Comparison of ENCODE assay signal across 18 mouse cellular contexts in genomic region chrX:20801456-20801855, GRCm38 (mm10). TPM values are rescaled to one million over a fixed set of nuclear protein-coding genes. Genes with fewer than 3 reads are reported as not detected.
DNase-seq lines count a peak whose midpoint lies in the region.
"Had no signal": no experiment of that assay in that cellular context is flagged by ENCODE, and none has a peak within 500 bp of the region (broad histone marks: within the 10 kb centered on the region; RNA-seq: fewer than 3 reads in every experiment).

No protein-coding gene starts in this region.

- DNase-seq in thymus, postnatal 0 days (ENCODE audit: low spot score) = peak; percentile 41
- no peak for DNase-seq in thymus, postnatal 4 days
- DNase-seq in 416B (ENCODE audit: low read depth) = peak; percentile 61
- DNase-seq in CD4-positive helper T cell, adult 2 months (ENCODE audit: low read depth, low spot score) = peak; percentile 66
- peak; percentile 62 for DNase-seq in induced T-regulatory cell, adult 2 months (ENCODE audit: low read depth)
- no peak for DNase-seq in urinary bladder, postnatal 36 days (ENCODE audit: low spot score in 2 of 2)
- DNase-seq in left cerebral cortex, adult 9 months (ENCODE audit: low spot score in 2 of 2) = no peak
- no peak for DNase-seq in layer of hippocampus, adult 11-12 months (ENCODE audit: low spot score)
- DNase-seq: adrenal gland, adult 8-10 months; adrenal gland, postnatal 14 days; adrenal gland, postnatal 36 days; B cell, adult 2 months; cerebellum, adult 11-12 months; cerebellum, adult 2 months; cerebellum, adult 9-10 months; cerebellum, postnatal 10 days; cerebellum, postnatal 25 days; forebrain, postnatal 0 days had no signal

RNA-seq across cellular contexts. Expression of gene Araf, which starts 3.8 kb away (rescaled TPM):
- 74.8 and 81.8 TPM in 2 replicates for polyA plus RNA-seq in thymus, postnatal 0 days (2015; fragmentation: Nextera tagmentation; extraction: Ambion mirVana)

Comparison
In these comparisons a context has a peak if more than half of its experiments do, and no peak if none do; other contexts are left out.
1. DNase-seq: peak in thymus, postnatal 0 days (single experiment), 416B (single experiment), CD4-positive helper T cell, adult 2 months (single experiment) and induced T-regulatory cell, adult 2 months (single experiment); none in thymus, postnatal 4 days (single experiment), urinary bladder, postnatal 36 days (0 of 2), left cerebral cortex, adult 9 months (0 of 2) and layer of hippocampus, adult 11-12 months (single experiment).